In the genomic region with DNA sequence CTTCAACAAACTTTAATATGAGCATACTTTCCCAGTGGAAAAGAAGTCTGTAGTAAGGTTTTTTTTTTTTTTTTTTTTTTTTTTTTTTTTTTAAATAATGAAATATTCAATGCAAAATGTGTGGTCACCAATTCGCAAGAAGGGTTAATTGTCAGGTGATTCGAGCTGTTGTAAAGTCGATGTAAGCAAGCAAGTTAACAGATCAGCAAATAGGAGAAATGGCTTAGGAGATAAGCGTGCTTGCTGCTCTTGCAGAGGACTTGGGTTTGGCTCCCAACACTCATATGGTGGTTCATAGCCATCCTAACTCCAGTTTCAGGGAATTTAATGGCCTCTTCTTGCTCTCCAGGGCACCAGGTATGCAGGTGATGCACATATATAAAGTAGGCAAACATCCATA, we compare ENCODE assay signal across 1 mouse cellular context.
TF ChIP-seq lines count a peak whose summit lies in the region.

No protein-coding gene starts in this region.

TF ChIP-seq in MEL, 35 proteins besides CTCF, POLR2A, EP300 and RAD21:
- TF ChIP-seq ETS1 (IDR thresholded peaks at IDR 0.05; ENCODE audit: low read depth, low read length) (no peak), JUND (IDR thresholded peaks at IDR 0.05; ENCODE audit: low read depth, low read length) (no peak), BHLHE40 (IDR thresholded peaks at IDR 0.05; ENCODE audit: borderline replicate concordance, low read depth, low read length) (no peak), KAT2A (conservative IDR thresholded peaks at IDR 0.05; ENCODE audit: low read depth, low read length) (no peak), MYC (IDR thresholded peaks at IDR 0.05; ENCODE audit: low read depth, low read length) (no peak), ZNF384 (IDR thresholded peaks at IDR 0.05; ENCODE audit: low read depth, low read length) (peak; percentile 71; the same call in 1 of the 2 replicates), CHD2 (IDR thresholded peaks at IDR 0.05; ENCODE audit: low read length) (no peak), GABPA (IDR thresholded peaks at IDR 0.05; ENCODE audit: low read depth, low read length) (no peak)
